Mouse (Mus musculus) neural tube, embryonic 13.5 days (tissue): ENCODE results near the gene Gm20388. TPM values are rescaled to one million over a fixed set of nuclear protein-coding genes. Genes with fewer than 3 reads are reported as not detected.
"Not testable (repeated sequence)": the region's sequence is repeated elsewhere in the genome, so short reads cannot be mapped to it uniquely, and the experiment has no call there.

Experiments used
- ATAC-seq: fragments of 200-750 bp; cut with Nextera tagmentation; 2 replicates; pipeline ENCODE4 v1.8.0; 2017; ENCODE audit warnings: low read depth, mild to moderate bottlenecking, moderate TSS enrichment, moderate library complexity
- H3K27ac ChIP-seq: fragments of 300-500 bp; sonication (generic); replicated peaks from 2 replicates; pipeline ENCODE4 v1.5.1; 2015; ENCODE audit warnings: moderate library complexity, mild to moderate bottlenecking, inconsistent platforms
- H3K27me3 ChIP-seq: fragments of 300-500 bp; sonication (generic); 2 replicates; pipeline ENCODE4 v1.6.1; 2015; ENCODE audit warnings: mild to moderate bottlenecking, inconsistent platforms
- H3K36me3 ChIP-seq: fragments of 300-500 bp; sonication (generic); 2 replicates; pipeline ENCODE4 v1.6.1; 2015; ENCODE audit warnings: mild to moderate bottlenecking, inconsistent platforms
- H3K4me1 ChIP-seq: fragments of 300-500 bp; sonication (generic); replicated peaks from 2 replicates; pipeline ENCODE4 v1.6.1; 2015; ENCODE audit warnings: inconsistent platforms
- H3K4me2 ChIP-seq: fragments of 300-500 bp; sonication (generic); 2 replicates; pipeline ENCODE4 v1.6.1; 2015; ENCODE audit warnings: inconsistent platforms, mild to moderate bottlenecking, moderate library complexity
- H3K4me3 ChIP-seq: fragments of 300-500 bp; sonication (generic); 2 replicates; pipeline ENCODE4 v1.5.1; 2015; ENCODE audit warnings: mild to moderate bottlenecking, inconsistent platforms
- H3K9ac ChIP-seq: fragments of 300-500 bp; sonication (generic); 2 replicates; pipeline ENCODE4 v1.6.1; 2015; ENCODE audit warnings: moderate library complexity, mild to moderate bottlenecking, inconsistent platforms
- H3K9me3 ChIP-seq: fragments of 300-500 bp; sonication (generic); 2 replicates; pipeline ENCODE4 v1.6.1; 2016; ENCODE audit warnings: inconsistent platforms
- WGBS: fragments of 180-500 bp; shearing (Covaris S2); methylation state at CpG from one replicate; pipeline ENCODE4 v1.1.7; 2015; 5-methylcytosine and 5-hydroxymethylcytosine counted together
- polyA plus RNA-seq: library from polyadenylated mRNA; unstranded; fragments of >200 nt; fragmentation: Nextera tagmentation; extraction: Ambion mirVana; gene quantifications from 2 replicates; pipeline ENCODE4 v1.2.1, GENCODE M21; 2015

Gm20388 gene
- polyA plus RNA-seq, 1 experiment from 2014 or later: 0.27 TPM

DNA sequence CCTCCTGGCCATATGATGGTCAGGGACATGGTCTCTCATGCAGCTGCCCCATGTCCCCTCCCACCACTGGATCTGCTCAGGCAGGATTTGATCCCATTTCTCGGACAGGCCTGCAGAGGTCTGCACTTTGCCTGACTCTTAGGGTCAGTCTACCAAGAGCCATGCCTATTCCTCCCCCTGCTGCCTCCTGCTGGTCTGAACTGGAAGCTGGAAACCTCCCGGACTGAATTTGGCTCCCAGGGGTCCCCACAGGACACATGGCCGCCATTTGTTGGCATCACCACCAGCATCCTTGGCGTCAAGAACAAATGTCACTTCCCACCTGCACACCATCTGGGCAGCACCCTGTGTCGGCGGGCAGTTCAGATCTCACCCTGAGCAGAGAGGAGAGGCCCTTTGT lies 1402.8 kb downstream of the Gm20388 start:
- Histone ChIP-seq H3K4me3 (no peak overlapping the region), H3K9ac (no peak overlapping the region), H3K9me3 (no peaks in the 10 kb centered on the region), H3K4me2 (no peak overlapping the region), H3K36me3 (no peaks in the 10 kb centered on the region), H3K4me1 (peaks cover 18% of the 10 kb centered on the region), H3K27ac (no peak overlapping the region), H3K27me3 (peaks cover 10% of the 10 kb centered on the region; the same call in 1 of the 2 replicates)
- no peak for ATAC-seq
- WGBS: 50% methylated on average over 6 of the region's 6 CpGs

- H3K4me3 ChIP-seq: no peak overlapping the region
- no peak overlapping the region for H3K9ac ChIP-seq
- no peaks in the 10 kb centered on the region for H3K36me3 ChIP-seq
- no peak overlapping the region for H3K4me2 ChIP-seq
- 54% methylated on average over 5 of the region's 5 CpGs for WGBS
- H3K27ac ChIP-seq: no peak overlapping the region
- ATAC-seq: no peak
- H3K9me3 ChIP-seq: no peaks in the 10 kb centered on the region
- H3K27me3 ChIP-seq: peaks cover 5% of the 10 kb centered on the region; the same call in 1 of the 2 replicates
- peaks cover 18% of the 10 kb centered on the region for H3K4me1 ChIP-seq
These were observed 1403.4 kb downstream of the Gm20388 start for GRCm38 (mm10) chr8:121314036-121314435.

GRCm38 (mm10) chr8:121315569-121315968 lies 1404.9 kb downstream of the Gm20388 start:
- H3K4me2 ChIP-seq: no peak overlapping the region
- ATAC-seq: no peak
- no peak overlapping the region for H3K27ac ChIP-seq
- peaks cover 14% of the 10 kb centered on the region for H3K4me1 ChIP-seq
- no peak overlapping the region for H3K4me3 ChIP-seq
- H3K9ac ChIP-seq: no peak overlapping the region
- WGBS: 62% methylated on average over 3 of the region's 3 CpGs
- H3K36me3 ChIP-seq: no peaks in the 10 kb centered on the region
- peaks cover 4% of the 10 kb centered on the region; the same call in 1 of the 2 replicates for H3K27me3 ChIP-seq
- no peaks in the 10 kb centered on the region for H3K9me3 ChIP-seq

GRCm38 (mm10) chr8:121316009-121316408 lies 1405.4 kb downstream of the Gm20388 start:
- H3K9me3 ChIP-seq: no peaks in the 10 kb centered on the region
- peaks cover 4% of the 10 kb centered on the region; the same call in 1 of the 2 replicates for H3K27me3 ChIP-seq
- H3K4me2 ChIP-seq: no peak overlapping the region
- ATAC-seq: no peak
- H3K36me3 ChIP-seq: no peaks in the 10 kb centered on the region
- 67% methylated on average over 18 of the region's 18 CpGs for WGBS
- peaks cover 10% of the 10 kb centered on the region for H3K4me1 ChIP-seq
- H3K9ac ChIP-seq: no peak overlapping the region
- no peak overlapping the region for H3K4me3 ChIP-seq
- no peak overlapping the region for H3K27ac ChIP-seq

DNA sequence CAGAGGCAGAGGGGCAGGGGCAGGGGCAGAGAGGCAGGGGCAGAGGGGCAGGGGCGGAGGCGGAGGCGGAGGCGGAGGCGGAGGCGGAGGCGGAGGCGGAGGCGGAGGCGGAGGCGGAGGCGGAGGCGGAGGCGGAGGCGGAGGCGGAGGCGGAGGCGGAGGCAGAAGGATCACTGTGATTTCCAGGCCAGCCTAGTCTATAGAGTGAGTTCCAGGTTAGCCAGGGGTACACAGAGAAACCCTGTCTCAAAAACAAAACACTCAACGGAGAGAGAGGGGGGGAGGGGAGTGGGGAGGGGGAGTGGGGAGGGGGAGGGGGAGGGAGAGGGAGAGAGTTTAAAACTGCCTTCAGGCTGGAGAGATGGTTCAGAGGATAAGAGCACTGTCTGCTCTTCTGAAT lies 1408.1 kb downstream of the Gm20388 start:
- not testable (repeated sequence) for H3K9ac ChIP-seq, ATAC-seq, H3K4me2 ChIP-seq, H3K4me1 ChIP-seq, H3K27ac ChIP-seq, H3K4me3 ChIP-seq, H3K27me3 ChIP-seq, H3K36me3 ChIP-seq, H3K9me3 ChIP-seq
- 12% methylated on average over 3 of the region's 19 CpGs for WGBS

GRCm38 (mm10) chr8:121319491-121319890 lies 1408.8 kb downstream of the Gm20388 start:
- ATAC-seq: no peak
- no peaks in the 10 kb centered on the region for H3K27me3 ChIP-seq
- H3K9ac ChIP-seq: no peak overlapping the region
- H3K4me2 ChIP-seq: no peak overlapping the region
- H3K27ac ChIP-seq: no peak overlapping the region
- H3K4me3 ChIP-seq: no peak overlapping the region
- H3K9me3 ChIP-seq: no peaks in the 10 kb centered on the region
- WGBS: 57% methylated on average over 5 of the region's 5 CpGs
- H3K36me3 ChIP-seq: no peaks in the 10 kb centered on the region
- H3K4me1 ChIP-seq: no peaks in the 10 kb centered on the region

- Histone ChIP-seq H3K4me1 (no peaks in the 10 kb centered on the region), H3K27me3 (no peaks in the 10 kb centered on the region), H3K4me2 (no peak overlapping the region), H3K4me3 (no peak overlapping the region), H3K27ac (no peak overlapping the region), H3K9ac (no peak overlapping the region), H3K36me3 (no peaks in the 10 kb centered on the region), H3K9me3 (no peaks in the 10 kb centered on the region)
- WGBS: 58% methylated on average over 18 of the region's 18 CpGs
- ATAC-seq: no peak
These were observed 1415.7 kb downstream of the Gm20388 start for GRCm38 (mm10) chr8:121326164-121326910.

DNA sequence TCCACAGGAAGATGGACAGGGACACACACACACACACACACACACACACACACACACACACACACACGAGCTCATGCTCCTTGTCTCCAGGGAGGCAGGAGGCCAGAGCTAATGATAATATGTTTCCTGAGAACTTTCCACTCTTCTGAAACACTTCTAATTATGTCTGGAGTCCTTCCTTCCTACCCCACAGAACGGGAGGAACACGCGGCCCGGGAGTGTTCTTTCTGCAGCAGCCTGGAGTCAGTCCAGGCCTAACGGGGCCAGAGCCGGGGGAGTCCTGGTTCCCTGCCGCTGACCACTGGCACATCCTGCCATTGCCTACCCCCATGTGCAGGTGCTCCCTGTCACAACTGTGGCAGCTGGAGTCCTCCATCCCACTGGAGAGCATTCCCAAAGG lies 1421.8 kb downstream of the Gm20388 start:
- 0 out of 2 replicates have a peak overlapping the region, but pooled peaks have one; percentile 33 for H3K27ac ChIP-seq
- H3K4me1 ChIP-seq: peaks cover 19% of the 10 kb centered on the region
- H3K4me2 ChIP-seq: no peak overlapping the region
- no peak overlapping the region for H3K4me3 ChIP-seq
- H3K36me3 ChIP-seq: no peaks in the 10 kb centered on the region
- peaks cover 4% of the 10 kb centered on the region; the same call in 1 of the 2 replicates for H3K27me3 ChIP-seq
- no peak for ATAC-seq
- no peak overlapping the region for H3K9ac ChIP-seq
- WGBS: 60% methylated on average over 8 of the region's 8 CpGs
- H3K9me3 ChIP-seq: no peaks in the 10 kb centered on the region

- Histone ChIP-seq H3K27ac (peak overlapping the region; percentile 76), H3K36me3 (no peaks in the 10 kb centered on the region), H3K9me3 (no peaks in the 10 kb centered on the region), H3K4me2 (no peak overlapping the region), H3K9ac (0 out of 2 replicates have a peak overlapping the region, but pooled peaks have one; percentile 34), H3K4me1 (peaks cover 19% of the 10 kb centered on the region), H3K27me3 (peaks cover 4% of the 10 kb centered on the region; the same call in 1 of the 2 replicates), H3K4me3 (no peak overlapping the region)
- 37% methylated on average over 33 of the region's 33 CpGs for WGBS
- ATAC-seq: peak; percentile 74; the same call in 1 of the 2 replicates
These were observed 1424.1 kb downstream of the Gm20388 start for GRCm38 (mm10) chr8:121334495-121335424.

DNA sequence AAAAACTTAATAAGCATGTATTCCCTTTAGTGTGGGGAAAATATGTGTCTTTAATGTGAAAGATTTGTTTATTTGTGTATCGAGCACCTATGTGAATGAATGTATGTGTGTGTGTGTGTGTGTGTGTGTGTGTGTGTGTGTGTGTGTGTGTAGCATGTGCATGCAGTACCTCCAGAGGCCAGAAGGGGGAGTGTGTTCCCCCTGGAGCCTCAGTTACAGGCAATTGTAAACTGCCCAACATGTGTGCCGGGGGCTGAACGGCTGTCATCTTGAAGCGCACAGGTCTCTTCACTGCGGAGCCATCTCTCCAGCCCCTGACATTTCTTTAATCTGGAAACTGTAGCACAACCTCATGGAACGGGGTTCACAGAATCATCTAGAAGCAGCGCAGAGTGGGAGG lies 1425.0 kb downstream of the Gm20388 start:
- Histone ChIP-seq H3K4me1 (peaks cover 19% of the 10 kb centered on the region), H3K27ac (no peak overlapping the region), H3K9ac (no peak overlapping the region), H3K4me2 (no peak overlapping the region), H3K36me3 (no peaks in the 10 kb centered on the region), H3K4me3 (no peak overlapping the region), H3K27me3 (peaks cover 4% of the 10 kb centered on the region; the same call in 1 of the 2 replicates), H3K9me3 (no peaks in the 10 kb centered on the region)
- WGBS: 98% methylated on average over 7 of the region's 7 CpGs
- no peak for ATAC-seq

GRCm38 (mm10) chr8:121342931-121343330 lies 1432.3 kb downstream of the Gm20388 start:
- H3K4me3 ChIP-seq: no peak overlapping the region
- WGBS: 63% methylated on average over 13 of the region's 13 CpGs
- H3K27ac ChIP-seq: no peak overlapping the region
- H3K9me3 ChIP-seq: no peaks in the 10 kb centered on the region
- ATAC-seq: no peak
- H3K4me2 ChIP-seq: no peak overlapping the region
- H3K4me1 ChIP-seq: no peaks in the 10 kb centered on the region
- H3K36me3 ChIP-seq: no peaks in the 10 kb centered on the region
- H3K27me3 ChIP-seq: no peaks in the 10 kb centered on the region
- H3K9ac ChIP-seq: no peak overlapping the region

DNA sequence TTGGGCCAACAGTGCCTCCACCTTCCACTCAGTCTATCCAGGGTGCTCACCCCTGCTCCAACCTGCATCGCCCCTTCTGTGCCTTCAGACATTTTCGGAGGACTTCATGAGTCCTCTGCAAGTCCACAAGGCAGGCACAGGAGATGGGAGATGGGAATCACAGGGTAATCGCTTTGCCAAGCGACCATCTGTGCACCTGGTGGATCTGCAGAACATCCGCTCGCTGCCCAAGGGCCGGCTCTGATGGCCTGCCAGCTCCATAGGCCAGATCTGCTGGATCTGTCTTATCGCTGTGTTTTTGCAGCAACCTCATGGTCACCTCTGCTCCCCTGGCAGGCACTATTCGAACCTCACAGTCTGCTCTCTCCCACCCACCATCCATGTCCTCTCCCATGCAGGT lies 1433.8 kb downstream of the Gm20388 start:
- Histone ChIP-seq H3K4me1 (no peaks in the 10 kb centered on the region), H3K9ac (no peak overlapping the region), H3K4me2 (no peak overlapping the region), H3K27ac (no peak overlapping the region), H3K9me3 (no peaks in the 10 kb centered on the region), H3K27me3 (no peaks in the 10 kb centered on the region), H3K4me3 (no peak overlapping the region), H3K36me3 (no peaks in the 10 kb centered on the region)
- no peak for ATAC-seq
- WGBS: 92% methylated on average over 9 of the region's 9 CpGs
